Mouse (Mus musculus): Measurements from ENCODE around the gene Trappc3.
"Not testable (repeated sequence)": the region's sequence is repeated elsewhere in the genome, so short reads cannot be mapped to it uniquely, and the experiment has no call there.

The Trappc3 gene

GRCm38 (mm10) chr4:126262119-126262807 is at the start of gene Trappc3:
Gene Trappc3 (plus strand): TSS chr4:126262325.
- ATAC-seq (ENCODE audit: insufficient number of reproducible peaks, low FRiP score, low TSS enrichment): peak; percentile 96

GRCm38 (mm10) chr4:126217771-126218170 is 44.4 kb upstream of the Trappc3 start:
- ATAC-seq (ENCODE audit: insufficient number of reproducible peaks, low FRiP score, low TSS enrichment): no peak

- not testable (repeated sequence) for ATAC-seq (ENCODE audit: insufficient number of reproducible peaks, low FRiP score, low TSS enrichment)
Observed at GRCm38 (mm10) chr4:126219540-126219939, 42.6 kb upstream of the Trappc3 start.

GRCm38 (mm10) chr4:126220045-126220444 is 42.1 kb upstream of the Trappc3 start:
- ATAC-seq (ENCODE audit: insufficient number of reproducible peaks, low FRiP score, low TSS enrichment): no peak

GRCm38 (mm10) chr4:126222631-126223030 is 39.5 kb upstream of the Trappc3 start:
- ATAC-seq (ENCODE audit: insufficient number of reproducible peaks, low FRiP score, low TSS enrichment): no peak

- ATAC-seq (ENCODE audit: insufficient number of reproducible peaks, low FRiP score, low TSS enrichment): peak; percentile 21; the same call in 1 of the 2 replicates
Observed at GRCm38 (mm10) chr4:126226640-126227039, 35.5 kb upstream of the Trappc3 start.

- peak; percentile 67; the same call in 1 of the 2 replicates for ATAC-seq (ENCODE audit: insufficient number of reproducible peaks, low FRiP score, low TSS enrichment)
Observed at GRCm38 (mm10) chr4:126227077-126227761, 34.9 kb upstream of the Trappc3 start.

GRCm38 (mm10) chr4:126228144-126228543 is 34.0 kb upstream of the Trappc3 start:
- no peak for ATAC-seq (ENCODE audit: insufficient number of reproducible peaks, low FRiP score, low TSS enrichment)

GRCm38 (mm10) chr4:126229900-126230299 is 32.2 kb upstream of the Trappc3 start:
- ATAC-seq (ENCODE audit: insufficient number of reproducible peaks, low FRiP score, low TSS enrichment): no peak

- ATAC-seq (ENCODE audit: insufficient number of reproducible peaks, low FRiP score, low TSS enrichment): no peak
Observed at GRCm38 (mm10) chr4:126233676-126234308, 28.3 kb upstream of the Trappc3 start.

- no peak for ATAC-seq (ENCODE audit: insufficient number of reproducible peaks, low FRiP score, low TSS enrichment)
Observed at GRCm38 (mm10) chr4:126234496-126235175, 27.5 kb upstream of the Trappc3 start.

- ATAC-seq (ENCODE audit: insufficient number of reproducible peaks, low FRiP score, low TSS enrichment): no peak
Observed at GRCm38 (mm10) chr4:126235191-126235590, 26.9 kb upstream of the Trappc3 start.

- no peak for ATAC-seq (ENCODE audit: insufficient number of reproducible peaks, low FRiP score, low TSS enrichment)
Observed at GRCm38 (mm10) chr4:126236467-126237280, 25.5 kb upstream of the Trappc3 start.

GRCm38 (mm10) chr4:126237721-126238242 is 24.3 kb upstream of the Trappc3 start:
- no peak for ATAC-seq (ENCODE audit: insufficient number of reproducible peaks, low FRiP score, low TSS enrichment)

- no peak for ATAC-seq (ENCODE audit: insufficient number of reproducible peaks, low FRiP score, low TSS enrichment)
Observed at GRCm38 (mm10) chr4:126239862-126240475, 22.2 kb upstream of the Trappc3 start.

GRCm38 (mm10) chr4:126241956-126242355 is 20.2 kb upstream of the Trappc3 start:
- 0 out of 2 replicates have a peak, but pooled peaks have one; percentile 37 for ATAC-seq (ENCODE audit: insufficient number of reproducible peaks, low FRiP score, low TSS enrichment)

GRCm38 (mm10) chr4:126242510-126242909 is 19.6 kb upstream of the Trappc3 start:
- no peak; the same call in 1 of the 2 replicates for ATAC-seq (ENCODE audit: insufficient number of reproducible peaks, low FRiP score, low TSS enrichment)

GRCm38 (mm10) chr4:126246202-126246889 is 15.8 kb upstream of the Trappc3 start:
- no peak for ATAC-seq (ENCODE audit: insufficient number of reproducible peaks, low FRiP score, low TSS enrichment)
